Mouse (Mus musculus) kidney, embryonic 16.5 days (tissue): ENCODE measurements around the gene Hexim1. TPM values are rescaled to one million over a fixed set of nuclear protein-coding genes. Genes with fewer than 3 reads are reported as not detected.

Experiments
- ATAC-seq: fragments of 200-750 bp; cut with Nextera tagmentation; 2 replicates; pipeline ENCODE4 v1.8.0; 2017; ENCODE audit warnings: moderate TSS enrichment; ENCODE audit not compliant: low FRiP score, low TSS enrichment
- H3K27ac ChIP-seq: fragments of 300-500 bp; sonication (generic); 2 replicates; pipeline ENCODE4 v1.5.1; 2014; ENCODE audit warnings: low read length
- H3K27me3 ChIP-seq: fragments of 300-500 bp; sonication (generic); 2 replicates; pipeline ENCODE4 v1.6.1; 2014; ENCODE audit warnings: low read length, control low read depth, mixed read lengths; ENCODE audit not compliant: insufficient read depth
- H3K36me3 ChIP-seq: fragments of 300-500 bp; sonication (generic); 2 replicates; pipeline ENCODE4 v1.6.1; 2014; ENCODE audit warnings: low read length, control low read depth, mixed read lengths; ENCODE audit not compliant: insufficient read depth
- H3K4me1 ChIP-seq: fragments of 300-500 bp; sonication (generic); 2 replicates; pipeline ENCODE4 v1.6.1; 2014; ENCODE audit warnings: low read length, control low read depth, mixed read lengths; ENCODE audit not compliant: insufficient read depth
- H3K4me2 ChIP-seq: fragments of 300-500 bp; sonication (generic); replicated peaks from 2 replicates; pipeline ENCODE4 v1.6.1; 2014; ENCODE audit warnings: low read depth, low read length
- H3K4me3 ChIP-seq: fragments of 300-500 bp; sonication (generic); 2 replicates; pipeline ENCODE4 v1.5.1; 2014; ENCODE audit warnings: mild to moderate bottlenecking, low read length
- H3K9ac ChIP-seq: fragments of 300-500 bp; sonication (generic); replicated peaks from 2 replicates; pipeline ENCODE4 v1.6.1; 2014; ENCODE audit warnings: low read length
- H3K9me3 ChIP-seq: fragments of 300-500 bp; sonication (generic); 2 replicates; pipeline ENCODE4 v1.6.1; 2016; ENCODE audit warnings: low read length, control low read depth
- WGBS: fragments of 180-500 bp; shearing (Covaris S2); extraction: QIAGEN DNeasy Blood & Tissue Kit; methylation state at CpG from one replicate; pipeline ENCODE4 v1.1.7; 2014; 5-methylcytosine and 5-hydroxymethylcytosine counted together
- polyA plus RNA-seq: library from polyadenylated mRNA; unstranded; fragments of >200 nt; fragmentation: Nextera tagmentation; extraction: Ambion mirVana; gene quantifications from 2 replicates; pipeline ENCODE4 v1.2.1, GENCODE M21; 2015

Gene Hexim1
- polyA plus RNA-seq, 1 experiment from 2014 or later: 5.5 TPM

GRCm38 (mm10) chr11:103074796-103075323 lies 41.2 kb upstream of the Hexim1 start:
- Histone ChIP-seq H3K9me3 (no peaks in the 10 kb centered on the region), H3K4me3 (no peak overlapping the region), H3K27ac (no peak overlapping the region), H3K4me2 (no peak overlapping the region), H3K27me3 (peaks cover 3% of the 10 kb centered on the region), H3K36me3 (peaks cover 10% of the 10 kb centered on the region), H3K9ac (no peak overlapping the region), H3K4me1 (no peaks in the 10 kb centered on the region)
- ATAC-seq: 0 out of 2 replicates have a peak, but pooled peaks have one; percentile 12
- WGBS: 26% methylated on average over 10 of the region's 10 CpGs

- WGBS: 90% methylated on average over 7 of the region's 7 CpGs
- H3K4me2 ChIP-seq: no peak overlapping the region
- ATAC-seq: no peak
- no peak overlapping the region for H3K4me3 ChIP-seq
- peaks cover 11% of the 10 kb centered on the region for H3K4me1 ChIP-seq
- no peaks in the 10 kb centered on the region for H3K9me3 ChIP-seq
- H3K9ac ChIP-seq: no peak overlapping the region
- peaks cover 10% of the 10 kb centered on the region for H3K27me3 ChIP-seq
- no peaks in the 10 kb centered on the region for H3K36me3 ChIP-seq
- H3K27ac ChIP-seq: no peak overlapping the region
Observed at GRCm38 (mm10) chr11:103076010-103076409, 40.0 kb upstream of the Hexim1 start.

- Histone ChIP-seq H3K4me3 (no peak overlapping the region), H3K27me3 (peaks cover 10% of the 10 kb centered on the region), H3K36me3 (no peaks in the 10 kb centered on the region), H3K9ac (no peak overlapping the region), H3K4me2 (no peak overlapping the region), H3K9me3 (no peaks in the 10 kb centered on the region), H3K4me1 (peaks cover 14% of the 10 kb centered on the region), H3K27ac (no peak overlapping the region)
- 49% methylated on average over 8 of the region's 8 CpGs for WGBS
- no peak for ATAC-seq
Observed at GRCm38 (mm10) chr11:103076581-103076980, 39.5 kb upstream of the Hexim1 start.

GRCm38 (mm10) chr11:103078131-103078530 lies 37.9 kb upstream of the Hexim1 start:
- H3K36me3 ChIP-seq: no peaks in the 10 kb centered on the region
- H3K27ac ChIP-seq: no peak overlapping the region
- no peak overlapping the region for H3K9ac ChIP-seq
- no peak overlapping the region for H3K4me3 ChIP-seq
- H3K9me3 ChIP-seq: no peaks in the 10 kb centered on the region
- no peak overlapping the region for H3K4me2 ChIP-seq
- peaks cover 14% of the 10 kb centered on the region for H3K4me1 ChIP-seq
- ATAC-seq: no peak
- peaks cover 12% of the 10 kb centered on the region for H3K27me3 ChIP-seq
- WGBS: 86% methylated on average over 11 of the region's 11 CpGs

GRCm38 (mm10) chr11:103080323-103081091 lies 35.5 kb upstream of the Hexim1 start:
- ATAC-seq: peak; percentile 72

GRCm38 (mm10) chr11:103081631-103082030 lies 34.4 kb upstream of the Hexim1 start:
- Histone ChIP-seq H3K4me1 (peaks cover 14% of the 10 kb centered on the region), H3K36me3 (no peaks in the 10 kb centered on the region), H3K4me3 (no peak overlapping the region), H3K9me3 (no peaks in the 10 kb centered on the region), H3K27ac (no peak overlapping the region), H3K9ac (no peak overlapping the region), H3K4me2 (no peak overlapping the region), H3K27me3 (peaks cover 12% of the 10 kb centered on the region)
- no peak for ATAC-seq
- 66% methylated on average over 6 of the region's 6 CpGs for WGBS

More at GRCm38 (mm10) chr11:103080323-103081091, 35.5 kb upstream of the Hexim1 start:
- H3K27ac ChIP-seq: no peak overlapping the region
- no peaks in the 10 kb centered on the region for H3K36me3 ChIP-seq
- peaks cover 12% of the 10 kb centered on the region for H3K27me3 ChIP-seq
- peak overlapping the region; percentile 29 for H3K9ac ChIP-seq
- H3K9me3 ChIP-seq: no peaks in the 10 kb centered on the region
- WGBS: 5% methylated on average over 41 of the region's 43 CpGs
- H3K4me2 ChIP-seq: peak overlapping the region; percentile 60
- H3K4me3 ChIP-seq: peak overlapping the region; percentile 44
- peaks cover 14% of the 10 kb centered on the region for H3K4me1 ChIP-seq

- H3K27me3 ChIP-seq: no peaks in the 10 kb centered on the region
- peaks cover 35% of the 10 kb centered on the region for H3K4me1 ChIP-seq
- no peak overlapping the region for H3K9ac ChIP-seq
- H3K27ac ChIP-seq: no peak overlapping the region
- ATAC-seq: no peak
- 85% methylated on average over 7 of the region's 7 CpGs for WGBS
- H3K36me3 ChIP-seq: no peaks in the 10 kb centered on the region
- no peak overlapping the region for H3K4me2 ChIP-seq
- no peak overlapping the region for H3K4me3 ChIP-seq
- H3K9me3 ChIP-seq: no peaks in the 10 kb centered on the region
Observed at GRCm38 (mm10) chr11:103093306-103093705, 22.7 kb upstream of the Hexim1 start.

GRCm38 (mm10) chr11:103093862-103094833 lies 21.9 kb upstream of the Hexim1 start:
- Histone ChIP-seq H3K27ac (0 out of 2 replicates have a peak overlapping the region, but pooled peaks have one; percentile 4), H3K9me3 (no peaks in the 10 kb centered on the region), H3K27me3 (no peaks in the 10 kb centered on the region), H3K36me3 (no peaks in the 10 kb centered on the region), H3K4me1 (peaks cover 41% of the 10 kb centered on the region), H3K9ac (no peak overlapping the region), H3K4me2 (no peak overlapping the region), H3K4me3 (no peak overlapping the region)
- 68% methylated on average over 20 of the region's 20 CpGs for WGBS
- ATAC-seq: peak; percentile 32; the same call in 1 of the 2 replicates

- peak; percentile 10; the same call in 1 of the 2 replicates for ATAC-seq
- Histone ChIP-seq H3K27ac (0 out of 2 replicates have a peak overlapping the region, but pooled peaks have one; percentile 4), H3K4me1 (peaks cover 52% of the 10 kb centered on the region)
Observed at GRCm38 (mm10) chr11:103095107-103095670, 20.8 kb upstream of the Hexim1 start.

More at GRCm38 (mm10) chr11:103095107-103095670, 20.8 kb upstream of the Hexim1 start:
- WGBS: 52% methylated on average over 9 of the region's 9 CpGs
- H3K9ac ChIP-seq: no peak overlapping the region
- no peaks in the 10 kb centered on the region for H3K36me3 ChIP-seq
- no peaks in the 10 kb centered on the region; the same call in 1 of the 2 replicates for H3K27me3 ChIP-seq
- H3K4me2 ChIP-seq: no peak overlapping the region
- H3K9me3 ChIP-seq: no peaks in the 10 kb centered on the region
- H3K4me3 ChIP-seq: no peak overlapping the region
